Mouse (Mus musculus) T-helper 1 cell (primary cell): ENCODE data around the gene Rasgef1a.

Experiments
- in situ Hi-C: fragments of 300-600 bp; cut with MboI, MseI; formaldehyde crosslinking; loops from one replicate; pipeline ENCODE4 v1.15.1; 2025; ENCODE audit warnings: high pct_unique_total_duplicates

Gene Rasgef1a

GRCm38 (mm10) chr6:118010756-118011615 is at the start of gene Rasgef1a:
TSS of gene Rasgef1a (plus strand) at chr6:118011438.
- in situ Hi-C loops: no loop called here

DNA sequence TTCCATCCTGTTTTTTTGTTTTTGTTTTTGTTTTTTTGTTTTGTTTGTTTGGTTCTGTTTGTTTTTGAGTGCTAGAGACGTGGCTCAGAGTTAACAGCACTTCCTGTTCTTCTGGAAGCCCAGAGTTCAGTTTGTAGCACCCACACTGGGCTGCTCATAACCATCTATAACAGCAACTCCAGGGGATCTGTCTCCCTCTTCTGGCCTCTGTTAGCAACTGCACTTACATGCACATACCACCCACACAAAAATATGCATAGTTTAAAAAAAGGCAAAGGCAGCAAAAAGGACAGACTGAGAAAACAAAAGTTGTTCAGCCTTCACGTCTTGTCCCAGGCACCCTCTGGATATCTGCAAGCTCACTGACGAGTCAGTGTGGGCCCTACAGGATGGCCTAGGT is 48.0 kb upstream of the Rasgef1a start:
- in situ Hi-C loops: no loop called here

DNA sequence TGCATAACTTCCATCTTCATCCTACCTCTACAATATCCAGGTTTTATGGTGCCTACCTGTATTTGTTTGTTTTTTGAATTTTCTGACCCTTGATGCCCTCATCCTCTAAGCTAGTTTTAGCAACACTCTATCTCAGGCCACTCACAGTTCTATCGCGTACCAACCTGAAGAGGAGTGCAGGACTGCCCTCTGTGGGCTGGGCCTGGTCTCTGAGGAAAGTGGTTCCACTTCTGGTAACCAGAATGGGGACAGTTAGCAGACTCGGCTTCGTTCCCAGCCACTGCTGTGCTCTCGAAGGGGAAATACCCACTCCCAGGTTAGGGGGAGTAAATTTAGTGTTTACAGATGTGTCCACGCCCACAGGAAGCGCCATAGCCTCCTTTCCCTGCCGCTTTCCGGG is 44.5 kb upstream of the Rasgef1a start:
- in situ Hi-C loops: no loop called here

- in situ Hi-C loops: no loop called here
Observed at GRCm38 (mm10) chr6:117987173-117987572, 24.1 kb upstream of the Rasgef1a start.

DNA sequence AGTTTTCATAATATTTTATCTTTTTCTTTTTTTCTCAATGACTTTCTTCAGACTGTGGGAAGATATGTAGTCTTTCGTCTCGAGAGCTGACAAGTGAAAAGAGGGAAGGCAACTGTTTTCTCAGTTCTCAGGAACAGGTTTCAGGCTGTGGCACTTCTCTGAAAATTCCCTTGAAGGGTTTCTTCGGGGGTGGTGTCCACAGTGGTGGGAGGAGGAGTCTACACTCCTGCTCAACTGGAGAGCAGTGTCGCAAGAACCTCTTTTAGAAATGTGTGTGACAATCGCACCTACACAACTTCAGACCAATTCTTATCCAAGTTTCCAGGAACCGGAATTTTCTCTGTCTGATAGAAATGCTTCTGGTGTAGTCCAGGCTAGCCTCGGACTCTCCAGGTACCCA is 22.0 kb upstream of the Rasgef1a start:
- in situ Hi-C loops: no loop called here

- in situ Hi-C loops: no loop called here
Observed at GRCm38 (mm10) chr6:117990649-117991048, 20.6 kb upstream of the Rasgef1a start.

GRCm38 (mm10) chr6:117991297-117991696 is 19.9 kb upstream of the Rasgef1a start:
- in situ Hi-C loops: no loop called here

GRCm38 (mm10) chr6:117991928-117992327 is 19.3 kb upstream of the Rasgef1a start:
- in situ Hi-C loops: no loop called here

DNA sequence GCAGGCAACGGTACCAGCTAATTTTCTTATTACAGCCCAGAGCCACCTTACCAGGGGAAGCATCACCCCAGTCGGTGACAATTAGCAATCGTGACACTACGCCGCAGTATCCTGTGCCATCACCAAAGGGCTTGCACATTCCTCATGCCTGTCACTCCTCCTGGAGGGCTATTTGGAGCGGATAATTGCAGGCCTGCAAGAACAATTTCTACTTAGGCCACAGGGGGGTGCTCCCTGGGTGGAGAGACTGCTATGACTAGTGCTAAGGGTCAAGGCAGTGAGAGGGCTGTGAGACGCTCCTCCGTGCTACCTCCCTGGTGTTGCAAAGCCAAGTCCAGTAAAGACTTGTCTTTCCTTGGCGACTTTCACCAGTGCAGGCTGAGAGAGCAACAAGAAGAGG is 16.1 kb upstream of the Rasgef1a start:
- in situ Hi-C loops: no loop called here

GRCm38 (mm10) chr6:118001272-118001671 is 10.0 kb upstream of the Rasgef1a start:
- in situ Hi-C loops: no loop called here

- in situ Hi-C loops: no loop called here
Observed at GRCm38 (mm10) chr6:118007302-118007701, 3.9 kb upstream of the Rasgef1a start.

DNA sequence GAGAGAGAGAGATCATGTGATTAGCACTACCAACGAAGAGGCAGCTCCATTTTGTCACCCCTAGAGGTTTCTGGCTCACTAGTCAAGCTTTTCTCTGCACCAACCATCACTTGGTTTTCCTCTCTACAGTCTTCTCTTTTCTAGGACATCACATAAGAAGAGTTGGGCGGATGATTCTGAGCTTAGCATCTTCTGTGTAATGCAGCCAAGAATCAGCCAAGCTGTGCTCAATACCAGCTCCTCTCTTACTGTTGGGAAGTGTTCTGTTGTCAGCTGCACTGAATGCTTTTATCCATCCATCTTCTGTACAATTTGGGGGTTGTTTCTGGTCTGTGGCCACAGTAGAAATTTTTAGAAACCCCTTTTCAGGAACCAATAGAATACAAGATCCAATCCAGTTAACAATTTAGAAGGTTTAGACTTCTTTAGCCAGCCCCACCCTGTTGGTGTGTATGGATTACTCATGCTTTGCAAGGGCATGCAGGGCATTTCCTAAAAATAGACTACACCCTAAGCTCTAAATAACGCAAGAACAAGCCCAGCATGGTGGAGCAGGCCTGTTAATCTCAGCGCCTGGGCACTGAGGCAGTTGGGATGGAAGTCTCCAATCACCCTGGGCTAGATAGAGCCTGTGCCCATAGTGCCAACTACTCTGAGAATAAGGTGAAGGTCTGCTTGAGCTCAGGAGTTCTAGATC is 3.2 kb upstream of the Rasgef1a start:
- in situ Hi-C loops: no loop called here

GRCm38 (mm10) chr6:118010256-118010655 is 982 bp upstream of the Rasgef1a start:
- in situ Hi-C loops: no loop called here

- in situ Hi-C loops: no loop called here
Observed at GRCm38 (mm10) chr6:118011616-118012316, 528 bp downstream of the Rasgef1a start.

- in situ Hi-C loops: no loop called here
Observed at GRCm38 (mm10) chr6:118012317-118012700, 1.1 kb downstream of the Rasgef1a start.

GRCm38 (mm10) chr6:118012987-118013866 is 2.0 kb downstream of the Rasgef1a start:
- in situ Hi-C loops: no loop called here

DNA sequence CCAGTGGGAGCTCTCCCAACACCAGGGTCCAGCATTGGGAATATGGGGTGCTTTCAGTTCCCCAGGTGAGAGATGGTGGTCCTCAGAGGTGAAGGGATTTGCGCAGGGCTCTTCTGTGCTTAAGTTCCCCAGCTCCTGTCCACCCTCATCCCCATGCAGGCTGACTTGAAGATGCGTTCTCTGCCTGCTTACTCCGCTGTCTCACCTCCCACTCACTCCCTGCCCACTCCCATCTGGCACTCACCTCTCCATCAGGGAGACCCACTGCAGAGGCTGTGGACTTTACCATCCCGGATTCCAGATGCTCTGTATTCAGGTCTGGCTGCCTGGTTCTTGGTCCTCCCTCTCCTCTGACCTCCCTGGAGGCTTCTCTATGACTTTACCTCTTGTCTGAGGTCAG is 3.6 kb downstream of the Rasgef1a start:
- in situ Hi-C loops: no loop called here

GRCm38 (mm10) chr6:118015971-118016370 is 4.7 kb downstream of the Rasgef1a start:
- in situ Hi-C loops: no loop called here

DNA sequence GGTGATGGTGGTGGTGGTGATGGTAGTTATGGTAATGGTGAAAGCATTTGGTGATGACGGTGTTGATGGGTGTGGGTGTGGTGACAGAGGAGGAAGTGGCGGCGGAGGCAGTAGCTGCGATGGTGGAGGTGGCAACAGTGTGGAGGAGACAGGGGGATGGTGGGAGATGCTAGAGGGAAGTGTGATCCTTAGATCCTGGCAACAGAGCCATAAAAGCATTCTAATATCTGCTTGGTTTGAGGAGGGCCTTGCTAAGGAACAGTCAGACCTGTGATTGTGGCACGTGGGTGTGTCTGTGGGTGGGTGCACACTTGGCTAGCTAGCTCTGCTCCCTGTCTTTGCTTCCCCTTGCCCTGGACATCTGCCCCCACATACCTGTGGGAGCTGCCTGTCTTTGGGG is 7.4 kb downstream of the Rasgef1a start:
- in situ Hi-C loops: no loop called here

- in situ Hi-C loops: no loop called here
Observed at GRCm38 (mm10) chr6:118019569-118019968, 8.3 kb downstream of the Rasgef1a start.

- in situ Hi-C loops: no loop called here
Observed at GRCm38 (mm10) chr6:118022898-118023635, 11.8 kb downstream of the Rasgef1a start.
